Mouse (Mus musculus) telencephalon, adult 2 months (tissue): ENCODE results near the gene Taar7e.
"Not testable (repeated sequence)": the region's sequence is repeated elsewhere in the genome, so short reads cannot be mapped to it uniquely, and the experiment has no call there.

Source experiments
- DNase-seq: peaks from one replicate; pipeline ENCODE4 v3.0.0-alpha.2; 2011; ENCODE audit warnings: low read depth, low spot score

Taar7e gene

GRCm38 (mm10) chr10:24037314-24037713, at the start of gene Taar7e:
Gene Taar7e, plus strand, starts transcription at chr10:24037614.
- DNase-seq: no peak

DNA sequence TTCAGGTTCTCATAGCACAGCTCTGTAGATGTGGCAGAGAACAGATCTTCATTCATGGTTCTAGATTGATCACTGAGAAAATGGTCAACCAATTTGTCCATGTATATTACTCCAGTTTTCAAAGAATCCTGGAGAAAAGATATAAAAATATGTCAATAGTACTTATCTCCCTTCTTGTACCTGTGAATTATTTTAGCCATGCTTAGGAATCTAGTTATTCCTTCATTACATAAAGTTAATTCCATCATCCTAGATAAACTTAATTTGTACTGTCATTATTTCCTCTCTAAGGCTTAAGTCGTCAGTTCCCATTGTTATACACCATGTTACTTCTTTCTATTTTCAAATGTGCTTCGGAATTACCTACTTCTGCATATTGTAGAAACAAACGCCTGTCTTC, 44.0 kb upstream of the Taar7e start, which contains the start of gene Taar7a:
Gene Taar7a, minus strand, starts transcription at position 101 of the 400 bp plus-strand sequence.
- DNase-seq: no peak

GRCm38 (mm10) chr10:23999639-24000038, 37.8 kb upstream of the Taar7e start, which contains the start of gene Taar7b:
Gene Taar7b, plus strand, starts transcription at chr10:23999939.
- DNase-seq: no peak

- no peak for DNase-seq
Measured at GRCm38 (mm10) chr10:24006442-24006841, 31.0 kb upstream of the Taar7e start.

DNA sequence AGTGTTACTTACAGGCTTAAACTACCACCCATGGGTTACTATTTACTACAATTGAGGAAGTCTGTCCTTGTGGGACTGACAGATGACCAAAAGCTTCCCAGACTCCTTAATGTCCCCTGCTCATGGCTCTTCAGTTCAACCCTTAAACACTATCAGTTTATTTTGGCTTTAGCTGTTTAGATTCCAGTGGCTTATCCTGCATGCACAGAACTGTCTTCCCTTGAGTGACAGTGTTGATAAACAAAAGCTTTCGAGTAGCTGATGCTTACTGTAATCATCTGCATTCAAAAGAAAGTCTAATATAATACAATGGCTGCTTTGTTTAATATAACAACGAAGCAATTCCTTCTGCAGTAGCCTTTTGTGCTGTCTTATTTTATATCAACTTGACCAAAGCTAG, 30.4 kb upstream of the Taar7e start:
- no peak for DNase-seq

GRCm38 (mm10) chr10:24008143-24008542, 29.3 kb upstream of the Taar7e start:
- DNase-seq: no peak

DNA sequence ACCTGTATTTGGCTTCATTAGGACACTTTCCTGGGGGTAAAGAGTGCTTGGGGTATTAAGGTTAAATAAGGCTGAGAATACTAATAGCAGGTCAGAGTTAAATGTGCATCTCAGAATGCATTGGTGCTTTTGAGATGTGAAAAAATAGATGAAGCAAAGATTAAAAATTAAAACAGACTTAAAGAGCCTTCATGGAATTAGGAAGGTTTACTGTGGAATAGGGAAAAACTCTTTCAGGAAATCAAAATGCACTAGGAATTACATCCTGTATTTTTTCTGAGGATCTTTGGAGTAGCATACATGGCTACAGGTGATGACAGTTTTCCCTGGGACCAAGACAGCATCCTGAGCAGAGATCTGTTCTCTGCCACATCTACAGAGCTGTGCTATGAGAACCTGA, 10.5 kb upstream of the Taar7e start, which contains the start of gene Taar7d:
Gene Taar7d, plus strand, starts transcription at position 301 of the 400 bp plus-strand sequence.
- no peak for DNase-seq

- no peak for DNase-seq
Measured at GRCm38 (mm10) chr10:24031347-24031746, 6.1 kb upstream of the Taar7e start.

- no peak for DNase-seq
Measured at GRCm38 (mm10) chr10:24040120-24040869, 2.9 kb downstream of the Taar7e start.

DNA sequence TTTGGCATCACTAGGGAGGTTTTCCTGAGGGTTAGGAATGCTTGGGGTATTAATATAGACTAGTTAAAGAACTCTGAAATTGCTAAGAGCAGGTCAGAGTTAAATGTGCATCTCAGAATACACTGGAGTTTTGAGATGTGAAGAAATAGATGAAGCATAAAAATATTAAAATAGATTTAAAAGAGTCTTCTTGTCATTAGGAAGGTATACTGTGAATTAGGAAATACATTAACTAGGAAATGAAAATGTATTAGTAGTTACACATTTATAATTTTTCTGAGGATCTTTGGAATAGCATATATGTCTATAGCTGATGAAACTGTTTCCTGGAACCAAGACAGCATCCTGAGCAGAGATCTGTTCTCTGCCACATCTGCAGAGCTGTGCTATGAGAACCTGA, 11.8 kb downstream of the Taar7e start, which contains the start of gene Taar7f:
Gene Taar7f, plus strand, starts transcription at position 301 of the 400 bp plus-strand sequence.
- DNase-seq: no peak

DNA sequence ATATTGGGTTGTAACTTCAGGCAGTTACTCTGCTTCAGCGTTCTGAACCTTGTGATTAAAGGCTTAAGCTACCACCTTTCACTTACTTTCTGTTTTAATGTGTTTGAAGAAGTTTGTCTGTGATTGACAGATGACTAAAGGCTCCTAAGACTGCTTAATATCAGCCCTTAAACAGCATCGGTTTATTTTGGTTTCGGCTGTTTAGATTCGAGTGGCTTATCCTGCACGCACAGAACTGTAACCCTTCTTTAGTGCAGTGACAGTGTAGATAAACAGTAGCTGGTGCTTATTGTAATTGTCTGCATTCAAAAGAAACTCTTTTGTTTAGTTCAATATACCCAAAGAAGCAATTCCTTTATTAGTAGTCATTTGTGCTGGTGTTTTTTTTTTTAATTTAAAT, 14.6 kb downstream of the Taar7e start:
- no peak for DNase-seq

- no peak for DNase-seq
Measured at GRCm38 (mm10) chr10:24058986-24059385, 21.6 kb downstream of the Taar7e start.

- not testable (repeated sequence) for DNase-seq
Measured at GRCm38 (mm10) chr10:24074751-24075150, 37.3 kb downstream of the Taar7e start.

GRCm38 (mm10) chr10:24076200-24076599, 38.8 kb downstream of the Taar7e start, which contains the start of gene Taar8a:
Gene Taar8a, plus strand, starts transcription at chr10:24076500.
- DNase-seq: not testable (repeated sequence)

DNA sequence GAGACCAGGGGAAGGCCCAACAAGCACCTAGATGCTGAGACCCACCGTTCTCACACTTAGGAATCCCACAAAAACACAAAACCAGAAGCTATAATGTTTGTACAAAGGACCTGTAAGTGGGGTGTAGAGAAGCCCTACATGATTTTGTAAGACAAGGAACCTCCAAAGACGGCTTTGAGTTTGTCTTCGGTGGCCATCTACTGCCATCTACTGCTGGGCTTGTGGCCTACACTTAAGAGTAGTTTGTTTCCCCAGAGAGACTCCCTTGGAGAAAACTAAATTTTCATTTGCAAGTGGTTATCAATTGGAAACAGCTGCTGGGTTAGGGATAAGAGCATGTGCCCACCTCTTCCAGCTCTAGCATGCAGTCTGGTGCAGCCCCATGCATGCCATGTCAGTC, 42.8 kb downstream of the Taar7e start:
- peak; percentile 40 for DNase-seq

- no peak for DNase-seq
Measured at GRCm38 (mm10) chr10:24085936-24086335, 48.5 kb downstream of the Taar7e start.

- DNase-seq: no peak
Measured at GRCm38 (mm10) chr10:24086555-24086954, 49.1 kb downstream of the Taar7e start.

DNA sequence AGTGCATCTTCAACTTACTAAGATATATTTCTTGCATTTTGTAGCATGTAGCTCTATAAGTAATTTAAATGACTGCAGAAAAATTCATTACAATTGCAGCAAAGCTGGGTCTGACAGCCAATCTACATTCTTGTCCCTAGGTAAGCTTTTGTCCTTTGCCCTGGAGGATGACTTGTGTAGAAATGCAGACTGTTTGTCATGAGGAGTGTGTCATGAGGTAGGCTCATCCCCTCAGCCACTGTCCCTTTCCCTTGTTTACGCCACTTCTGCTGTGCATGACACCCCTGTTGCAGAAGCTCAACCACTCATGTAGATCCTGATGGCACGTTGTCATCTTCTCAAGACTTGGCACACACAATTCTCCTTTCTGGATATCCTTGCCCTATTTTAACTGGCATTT, 49.8 kb downstream of the Taar7e start:
- DNase-seq: no peak
